Mouse (Mus musculus): ENCODE data around the gene Acbd3.
A peak's percentile ranks its signal among the peaks of the same experiment; 100 is the strongest.

Acbd3 gene

DNA sequence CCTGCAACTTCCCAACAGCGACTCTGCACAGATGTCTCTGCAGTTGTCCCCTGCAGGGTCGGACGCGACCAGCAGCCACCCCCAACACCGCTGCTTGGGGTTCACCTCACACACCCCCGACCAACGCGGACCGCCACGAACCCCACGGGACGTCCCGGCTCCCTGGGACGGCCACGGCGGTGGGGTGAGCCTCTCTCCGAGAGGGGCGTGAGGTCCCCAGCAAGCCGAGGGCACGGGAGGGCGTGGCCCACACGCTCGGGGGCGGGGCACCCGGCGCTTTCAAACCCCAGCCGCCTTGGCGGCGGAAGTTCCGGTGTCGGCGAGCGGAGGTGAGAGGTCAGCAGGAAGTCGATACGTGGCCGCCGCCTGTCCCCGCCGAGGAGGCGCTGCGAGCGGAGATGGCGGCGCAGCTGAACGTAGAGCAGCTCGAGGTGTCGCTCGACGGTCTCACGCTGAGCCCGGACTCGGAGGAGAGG lies at the start of gene Acbd3:
Gene Acbd3, plus strand, starts transcription at position 340 of the 476 bp plus-strand sequence.
- DNase-seq (ENCODE audit: low read depth in 2 of 2, low spot score in 2 of 2): peak; percentile 82 to 83

DNA sequence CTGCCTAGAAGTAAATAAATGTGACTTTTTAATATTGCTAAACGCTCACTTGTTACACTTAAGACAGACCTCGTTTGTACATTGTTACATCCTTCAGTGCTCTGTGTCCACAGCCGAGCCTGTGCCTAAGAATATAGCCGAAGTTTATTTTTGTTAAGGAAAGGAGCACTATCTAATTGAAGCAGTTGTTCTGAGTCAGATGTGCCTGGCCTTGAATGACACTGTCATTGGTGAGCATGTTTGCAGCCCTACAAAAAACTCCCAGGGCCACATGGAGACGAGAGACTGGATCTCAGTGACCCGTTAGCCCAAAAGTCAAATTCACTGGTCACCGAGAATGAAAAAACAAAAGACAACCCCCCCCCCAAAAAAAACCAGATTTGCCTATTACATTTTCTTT lies 34.6 kb upstream of the Acbd3 start:
- no peak for DNase-seq (ENCODE audit: low read depth in 2 of 2, low spot score in 2 of 2)

DNA sequence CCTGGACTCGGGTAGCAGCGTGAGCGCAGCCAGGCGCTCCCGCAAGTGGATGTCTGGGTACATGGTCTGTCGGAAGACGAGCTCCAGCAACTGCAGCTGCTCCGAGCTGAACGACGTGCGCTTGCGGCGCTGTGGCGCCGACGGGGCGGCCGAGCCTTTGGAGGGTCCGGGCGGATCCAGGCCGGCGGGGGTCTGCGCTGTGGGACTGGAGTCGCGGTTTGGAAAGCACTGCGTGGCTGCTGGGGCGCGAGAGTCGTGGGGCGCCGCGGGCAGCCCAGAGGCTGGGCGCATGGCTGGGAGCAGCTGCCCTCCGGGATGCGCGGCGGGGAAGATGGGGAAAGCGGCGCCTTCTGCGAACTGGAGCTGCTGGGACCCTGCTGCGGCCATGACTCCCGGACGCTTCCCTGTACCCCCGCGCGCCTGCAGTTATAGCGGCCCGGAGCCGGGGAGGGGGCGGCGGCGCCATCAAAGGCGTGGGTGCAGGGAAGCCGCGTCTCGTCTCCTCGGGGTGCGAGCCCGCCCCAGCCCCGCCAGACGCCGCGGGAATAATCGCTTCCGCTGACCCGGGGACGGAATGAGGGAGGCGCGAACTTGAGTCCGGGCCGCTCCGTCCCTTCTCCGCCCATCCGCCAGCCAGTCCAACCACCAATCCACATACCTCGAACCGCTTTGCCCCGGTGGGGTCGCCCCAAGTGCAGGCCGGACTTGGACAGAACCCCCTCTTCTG lies 29.1 kb upstream of the Acbd3 start, which contains the start of gene Mixl1:
Gene Mixl1, minus strand, starts transcription at position 409 of the 727 bp plus-strand sequence.
- no peak for DNase-seq (ENCODE audit: low read depth in 2 of 2, low spot score in 2 of 2)

DNA sequence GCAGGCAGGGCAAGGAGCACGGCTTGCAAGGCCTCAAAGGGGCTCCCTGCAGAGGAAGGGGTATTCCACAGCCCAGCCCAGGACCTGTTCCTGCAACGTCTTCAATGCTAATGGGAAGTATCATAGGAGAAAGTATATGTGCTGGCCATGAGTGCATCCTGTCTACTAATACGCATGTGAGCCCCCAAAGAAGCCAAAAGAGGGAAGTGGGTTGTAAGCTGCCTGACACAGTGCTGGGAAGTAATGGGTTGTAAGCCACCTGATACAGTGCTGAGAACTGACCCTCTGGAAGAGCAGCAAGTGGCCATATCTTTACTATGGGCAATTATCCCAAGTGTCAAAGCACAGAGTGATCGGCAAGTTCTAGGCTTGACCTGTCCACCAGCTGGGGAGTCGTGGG lies 27.8 kb upstream of the Acbd3 start:
- DNase-seq (ENCODE audit: low read depth in 2 of 2, low spot score in 2 of 2): no peak

DNA sequence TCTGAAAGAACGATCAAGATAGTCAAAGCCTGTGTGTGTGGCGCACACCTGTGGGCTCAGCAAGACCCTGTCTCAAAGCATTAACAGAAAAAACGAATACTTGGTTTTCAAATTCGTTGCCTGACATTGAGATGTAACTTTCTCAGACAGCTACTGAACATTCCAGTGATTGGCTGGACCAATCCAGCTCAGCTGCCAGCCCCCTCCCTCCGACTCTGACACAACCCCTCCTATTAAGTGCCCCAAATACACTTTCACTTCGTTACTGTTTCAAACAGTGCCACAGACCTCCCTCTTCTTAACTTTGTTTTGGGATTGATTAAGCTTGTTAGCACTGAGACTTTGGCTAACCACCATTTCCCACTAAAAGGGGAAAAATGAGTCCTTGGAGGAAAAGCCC lies 22.4 kb upstream of the Acbd3 start:
- no peak for DNase-seq (ENCODE audit: low read depth in 2 of 2, low spot score in 2 of 2)

DNA sequence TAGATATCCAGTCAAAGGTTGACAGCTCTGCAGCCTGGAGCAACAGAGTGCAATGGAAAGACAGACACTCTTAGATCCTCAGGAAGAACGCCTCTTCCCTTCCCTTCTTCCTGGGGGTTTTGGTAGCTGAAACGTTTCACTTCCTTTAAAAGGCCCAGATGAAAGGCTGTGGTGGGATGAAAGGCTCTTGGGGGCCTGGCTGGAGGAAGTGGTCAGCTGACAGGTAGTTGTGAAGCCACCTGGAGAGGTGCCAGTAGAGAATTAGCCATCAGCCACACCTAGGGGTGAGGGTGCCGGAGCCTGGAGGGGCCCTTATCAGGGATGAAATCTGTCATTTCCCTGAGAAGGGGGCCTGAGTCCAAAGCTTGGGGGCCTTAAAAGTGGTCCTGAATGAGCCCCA lies 18.5 kb upstream of the Acbd3 start:
- no peak for DNase-seq (ENCODE audit: low read depth in 2 of 2, low spot score in 2 of 2)

DNA sequence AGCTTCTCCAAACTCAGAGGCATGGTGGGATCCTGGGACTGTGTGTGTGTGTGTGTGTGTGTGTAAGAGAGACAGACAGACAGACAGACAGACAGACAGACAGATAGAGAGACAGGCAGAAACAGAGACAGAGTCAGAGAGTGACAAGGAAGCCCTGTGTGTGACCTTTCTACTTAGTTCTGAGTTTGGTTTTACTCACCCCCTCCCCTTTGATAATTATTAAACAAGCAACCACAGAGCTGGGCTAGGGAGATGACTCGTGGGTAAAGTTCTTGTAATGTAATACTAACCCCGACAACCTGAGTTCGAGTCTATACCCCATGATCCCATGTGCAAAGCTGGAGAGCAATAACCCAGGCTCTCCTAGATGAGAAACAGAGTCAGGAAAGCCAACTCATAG lies 18.0 kb upstream of the Acbd3 start:
- DNase-seq (ENCODE audit: low read depth in 2 of 2, low spot score in 2 of 2): no peak

DNA sequence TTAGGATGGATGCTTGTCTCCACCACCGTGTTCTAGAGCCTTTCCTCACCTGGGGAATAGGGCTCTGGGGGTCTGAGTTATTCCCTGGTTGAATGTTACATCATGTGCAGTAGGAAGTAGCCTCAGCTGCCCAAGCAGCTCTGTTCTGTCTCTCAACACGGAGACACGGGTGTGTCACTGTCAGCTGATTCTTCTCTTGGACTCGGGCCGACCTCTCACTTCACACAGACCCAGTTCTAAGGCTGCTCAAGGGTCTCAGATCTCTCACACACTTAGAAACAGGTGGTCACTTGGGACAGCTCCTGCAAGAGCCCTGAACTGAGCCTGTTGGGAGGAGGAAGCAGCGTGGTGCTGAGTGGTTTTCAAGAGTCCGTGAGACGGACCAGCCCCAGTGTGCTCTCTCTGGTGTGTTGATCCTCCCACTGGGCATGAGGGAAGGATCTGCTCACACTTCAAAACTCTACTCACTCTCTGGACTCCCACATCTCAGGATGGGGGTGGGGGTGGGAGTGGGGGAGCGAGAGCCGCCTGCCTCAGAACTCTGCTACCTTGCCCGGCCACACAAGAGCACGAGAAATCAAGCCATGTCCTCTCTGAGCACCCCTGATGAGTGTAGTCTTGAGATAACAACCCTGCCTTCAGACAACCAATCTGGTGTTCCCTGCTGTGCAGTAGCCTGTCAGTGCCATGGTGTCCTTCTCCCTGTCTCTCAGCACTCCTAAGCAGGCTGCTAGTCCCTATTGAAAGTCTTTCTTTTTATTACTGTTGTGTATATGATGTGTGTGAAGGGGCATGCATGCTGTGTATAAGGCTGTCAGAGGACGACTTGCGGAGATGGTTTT lies 16.7 kb upstream of the Acbd3 start:
- DNase-seq (ENCODE audit: low read depth in 2 of 2, low spot score in 2 of 2): no peak

DNA sequence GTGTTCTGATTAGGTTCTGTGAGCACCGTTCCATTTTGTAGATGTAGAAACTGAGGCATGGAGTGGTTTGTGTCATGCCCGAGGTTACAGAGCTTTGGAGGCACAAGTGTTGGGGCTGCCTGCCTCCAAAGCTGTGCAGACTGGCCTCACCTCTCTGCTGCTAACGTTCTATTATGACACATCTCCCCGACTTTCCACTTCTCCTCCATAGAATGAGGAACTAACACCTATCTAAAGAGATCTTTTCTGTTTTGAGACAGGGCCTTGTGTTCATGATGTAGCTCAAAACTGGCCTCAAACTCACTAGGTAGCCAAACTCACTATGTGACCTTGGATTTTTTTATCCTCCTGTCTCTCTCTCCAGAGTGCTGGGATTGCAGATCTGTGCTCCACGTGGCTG lies 7.1 kb upstream of the Acbd3 start:
- no peak for DNase-seq (ENCODE audit: low read depth in 2 of 2, low spot score in 2 of 2)

DNA sequence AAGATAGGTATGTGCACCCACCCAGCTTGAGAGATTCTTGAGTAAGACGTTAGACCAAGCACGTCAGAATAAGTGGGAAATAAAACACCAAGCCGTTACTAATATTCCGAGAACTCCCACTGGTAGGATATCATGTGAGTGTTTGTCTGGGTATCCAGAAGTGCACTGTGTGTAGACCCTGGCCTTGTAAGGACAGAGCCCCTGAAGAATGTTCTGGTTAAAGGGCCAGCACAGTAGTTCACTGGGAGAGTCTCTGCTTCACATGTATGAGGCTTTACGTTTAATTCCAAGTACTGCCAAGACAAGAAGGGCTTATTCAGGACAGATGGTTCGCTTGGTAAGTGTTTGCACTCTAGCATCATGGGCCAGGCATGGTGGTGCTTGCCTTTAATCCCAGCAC lies 6.4 kb upstream of the Acbd3 start:
- DNase-seq (ENCODE audit: low read depth in 2 of 2, low spot score in 2 of 2): no peak

DNA sequence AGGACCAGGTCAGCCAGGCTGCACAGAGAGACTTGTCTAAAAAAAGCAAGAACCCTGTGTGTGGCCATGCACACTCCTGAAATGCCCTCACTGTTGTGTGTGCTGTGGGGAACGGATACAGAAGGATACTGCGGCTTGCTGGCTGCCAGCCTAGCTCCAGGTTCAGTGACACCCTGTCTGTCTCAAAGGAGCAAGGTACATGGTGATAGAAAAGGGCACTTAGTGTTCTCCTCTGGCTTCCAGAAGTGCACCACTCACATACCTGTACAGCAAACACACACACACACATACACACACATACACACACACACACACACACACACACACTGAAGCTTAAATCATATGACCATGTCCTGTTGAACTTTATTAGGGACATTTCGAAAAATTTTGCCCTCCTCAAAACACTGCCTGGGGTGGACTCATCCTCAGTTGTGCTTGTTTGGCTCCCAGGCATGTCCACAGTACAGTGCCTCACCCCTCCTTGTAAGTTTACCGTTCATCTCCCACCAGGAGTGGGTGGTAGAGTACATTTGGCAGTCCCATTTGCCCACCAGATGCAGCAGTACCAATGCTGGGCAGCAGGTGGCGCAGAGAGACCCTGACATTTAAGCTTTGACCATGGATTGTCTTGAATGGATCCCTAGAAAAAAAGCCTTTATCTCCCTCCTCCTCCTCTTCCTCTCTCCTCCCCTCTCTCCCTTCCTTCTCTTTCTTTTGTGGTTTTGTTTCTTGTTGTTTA lies 5.7 kb upstream of the Acbd3 start:
- peak; percentile 83 to 89 for DNase-seq (ENCODE audit: low read depth in 2 of 2, low spot score in 2 of 2)

DNA sequence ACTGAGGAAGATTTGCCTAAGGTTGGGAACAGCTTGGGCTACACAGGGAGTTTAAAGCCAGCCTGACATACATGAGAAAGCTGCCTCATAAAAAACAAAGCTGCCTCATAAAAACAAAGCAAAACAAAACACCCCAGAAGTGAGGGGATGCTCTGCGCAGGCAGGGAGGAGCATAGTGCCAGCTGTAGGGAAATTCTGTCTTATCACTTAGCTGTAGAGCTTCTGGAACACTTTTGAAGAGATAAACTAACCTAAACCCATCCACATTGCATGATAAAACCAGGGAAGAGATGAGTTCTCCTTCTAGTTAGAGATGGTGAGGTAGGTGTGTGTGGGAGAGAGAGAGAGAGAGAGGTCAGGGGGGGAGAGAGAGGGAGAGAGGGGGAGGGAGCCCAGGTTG lies 3.2 kb upstream of the Acbd3 start:
- no peak for DNase-seq (ENCODE audit: low read depth in 2 of 2, low spot score in 2 of 2)

DNA sequence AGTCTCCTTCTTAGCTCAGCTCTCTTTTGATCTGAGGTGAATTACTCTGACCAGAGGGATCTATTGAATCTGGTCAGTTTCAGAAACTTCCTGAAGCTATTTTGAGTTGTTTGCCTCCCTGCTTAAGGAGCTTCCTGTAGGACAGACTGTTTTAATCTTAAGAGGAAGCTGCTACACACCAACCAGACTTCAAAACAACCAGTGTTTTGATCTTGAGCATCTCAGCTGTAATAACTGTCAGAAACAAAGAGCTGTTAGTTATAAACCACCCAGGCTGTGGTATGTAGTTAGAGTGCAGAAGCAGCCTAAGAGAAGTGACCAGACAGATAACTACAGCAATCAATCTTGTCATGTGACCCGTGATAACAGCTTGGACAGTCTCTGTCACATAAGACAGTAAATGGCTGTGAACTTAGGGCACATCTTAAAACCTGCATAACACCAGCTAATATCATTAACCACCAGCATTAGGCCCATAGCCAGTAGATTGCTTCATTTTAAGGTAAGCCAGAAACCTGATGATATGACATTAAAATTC lies 2.1 kb upstream of the Acbd3 start:
- DNase-seq (ENCODE audit: low read depth in 2 of 2, low spot score in 2 of 2): no peak

DNA sequence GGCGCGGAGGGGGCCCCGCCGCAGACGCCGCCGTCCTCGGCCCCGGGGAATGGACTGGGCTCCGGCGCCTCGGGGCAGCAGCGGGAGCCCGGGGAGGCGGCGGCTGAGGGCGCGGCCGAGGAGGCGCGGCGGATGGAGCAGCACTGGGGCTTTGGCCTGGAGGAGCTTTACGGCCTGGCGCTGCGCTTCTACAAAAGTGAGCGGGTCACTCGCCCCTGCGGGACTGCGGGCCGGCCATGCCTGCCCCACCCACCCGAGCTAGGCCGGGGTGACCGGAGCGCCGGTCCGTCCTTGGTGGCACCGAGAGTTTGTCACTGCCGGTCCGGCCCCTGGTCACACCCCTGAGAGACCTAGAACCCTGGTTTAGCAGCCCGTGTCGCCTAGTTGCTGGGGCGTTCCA lies 340 bp downstream of the Acbd3 start:
- no peak for DNase-seq (ENCODE audit: low read depth in 2 of 2, low spot score in 2 of 2)

DNA sequence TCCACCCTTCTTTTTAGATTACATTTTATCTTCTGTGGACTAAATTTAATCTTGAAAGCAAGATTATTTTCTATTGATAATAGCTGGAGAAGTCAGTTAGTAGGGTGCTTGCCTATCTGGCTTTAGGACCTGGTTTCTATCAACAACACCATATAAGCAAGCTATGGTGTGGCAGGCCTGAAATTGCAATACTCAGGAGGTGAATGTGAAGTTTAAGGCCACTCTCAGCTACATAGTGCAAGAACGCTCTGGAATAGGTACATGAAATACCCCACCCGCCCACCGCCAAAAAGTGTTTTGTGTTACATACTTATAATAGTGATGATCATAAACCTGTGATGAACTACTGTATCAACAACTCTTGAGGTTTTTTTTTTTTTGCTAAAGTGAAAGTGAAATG lies 3.4 kb downstream of the Acbd3 start:
- DNase-seq (ENCODE audit: low read depth in 2 of 2, low spot score in 2 of 2): no peak

DNA sequence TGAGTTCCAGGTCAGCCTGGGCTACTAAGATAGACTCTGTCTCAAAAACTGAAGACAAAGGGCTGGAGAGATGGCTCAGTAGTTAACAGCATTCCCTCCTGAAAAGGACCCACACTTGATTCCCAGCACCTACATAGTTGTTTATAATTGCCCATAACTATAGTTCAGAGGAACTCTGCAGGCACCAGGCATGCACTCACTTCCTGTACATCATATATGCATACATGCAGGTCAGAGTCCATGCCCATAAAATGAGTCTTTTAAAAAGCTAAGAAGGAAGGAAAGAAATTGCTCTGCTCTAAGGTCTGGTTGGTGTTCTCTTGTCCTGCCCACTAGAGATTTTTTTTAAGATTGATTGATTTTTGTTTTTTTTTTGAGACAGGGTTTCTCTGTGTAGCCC lies 22.0 kb downstream of the Acbd3 start:
- no peak for DNase-seq (ENCODE audit: low read depth in 2 of 2, low spot score in 2 of 2)

DNA sequence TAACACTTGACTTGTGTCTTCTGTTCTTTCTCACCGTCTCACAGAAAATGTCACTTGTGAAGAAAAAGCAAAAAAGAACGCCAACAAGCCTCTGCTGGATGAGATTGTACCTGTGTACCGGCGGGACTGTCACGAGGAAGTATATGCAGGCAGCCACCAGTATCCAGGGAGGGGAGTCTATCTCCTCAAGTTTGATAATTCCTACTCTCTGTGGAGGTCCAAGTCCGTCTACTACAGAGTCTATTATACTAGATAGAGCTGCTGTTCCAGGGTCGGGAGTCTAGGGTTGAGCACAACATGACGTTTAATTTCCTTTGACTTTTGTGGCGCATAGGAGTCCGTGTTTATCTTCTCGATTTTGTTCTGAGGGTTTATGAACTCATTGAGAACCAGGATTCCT lies 26.3 kb downstream of the Acbd3 start:
- DNase-seq (ENCODE audit: low read depth in 2 of 2, low spot score in 2 of 2): no peak

DNA sequence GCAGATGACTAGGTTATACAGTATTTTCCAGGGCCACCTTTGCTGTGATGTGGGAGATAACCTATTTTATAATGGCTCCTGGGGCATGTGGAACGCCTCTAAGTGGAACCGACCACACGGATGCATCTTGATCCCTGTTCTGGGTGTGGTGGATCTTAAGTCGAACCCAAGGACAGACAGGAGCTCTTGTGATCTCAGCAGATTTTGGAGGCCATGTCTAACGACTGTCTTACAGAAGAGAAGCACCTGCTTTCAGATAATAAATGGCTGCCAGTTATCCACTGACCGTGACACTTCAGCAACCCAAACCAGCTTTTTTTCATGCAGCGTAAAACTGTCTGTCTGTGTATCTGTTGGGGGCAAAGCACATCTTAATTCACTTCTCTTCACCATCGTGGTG lies 28.5 kb downstream of the Acbd3 start:
- no peak for DNase-seq (ENCODE audit: low read depth in 2 of 2, low spot score in 2 of 2)

DNA sequence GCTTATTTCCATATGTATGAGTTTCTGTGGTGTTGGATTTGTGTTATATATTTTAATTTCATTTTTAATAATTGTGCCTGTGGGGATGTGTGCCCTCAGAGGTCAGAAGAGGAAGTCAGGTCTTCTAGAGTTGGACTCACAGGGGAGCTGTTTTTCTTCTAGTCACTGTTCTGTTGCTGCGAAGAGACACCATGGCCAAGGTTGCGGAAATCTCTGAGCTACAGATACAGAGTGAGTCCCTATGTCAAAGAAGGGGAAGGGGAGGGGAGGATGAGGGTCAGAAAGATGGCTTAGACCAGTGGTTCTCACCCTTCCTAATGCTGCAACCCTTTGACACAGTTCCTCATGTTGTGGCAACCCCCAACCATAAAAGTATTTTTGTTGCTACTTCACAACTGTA lies 30.9 kb downstream of the Acbd3 start:
- no peak for DNase-seq (ENCODE audit: low read depth in 2 of 2, low spot score in 2 of 2)

DNA sequence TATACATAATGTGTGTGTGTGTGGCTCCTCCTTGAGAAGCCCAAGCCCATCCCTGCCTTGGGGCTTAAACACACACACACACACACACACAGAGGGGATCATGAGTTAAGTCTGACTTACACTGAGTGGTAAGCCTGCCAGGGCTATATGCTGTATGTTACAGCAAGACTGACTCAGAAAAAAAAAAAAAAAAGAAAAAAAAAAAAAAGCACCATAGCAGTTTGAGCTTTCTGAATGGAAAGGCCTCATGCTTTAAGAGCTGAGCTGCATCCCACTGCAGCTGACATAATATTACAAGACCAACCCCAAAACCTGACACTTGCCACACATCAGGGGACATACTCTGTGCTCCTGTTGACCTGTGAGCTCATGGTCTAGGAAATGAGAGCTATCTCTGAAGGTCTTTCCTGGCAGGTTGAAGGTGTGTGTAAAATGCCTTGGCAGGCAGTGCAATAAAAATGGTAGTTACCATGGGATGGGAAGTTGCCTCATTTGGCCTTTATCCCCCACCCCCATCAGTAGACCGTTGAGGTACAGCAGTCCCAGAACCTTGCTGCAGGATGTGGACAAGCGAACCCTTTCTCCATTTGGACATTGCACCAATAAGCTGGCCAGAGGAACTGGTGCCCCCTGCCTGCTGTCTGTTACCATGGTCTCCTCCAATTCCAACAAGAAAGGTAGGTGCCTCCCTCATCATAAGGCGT lies 31.6 kb downstream of the Acbd3 start:
- no peak for DNase-seq (ENCODE audit: low read depth in 2 of 2, low spot score in 2 of 2)

DNA sequence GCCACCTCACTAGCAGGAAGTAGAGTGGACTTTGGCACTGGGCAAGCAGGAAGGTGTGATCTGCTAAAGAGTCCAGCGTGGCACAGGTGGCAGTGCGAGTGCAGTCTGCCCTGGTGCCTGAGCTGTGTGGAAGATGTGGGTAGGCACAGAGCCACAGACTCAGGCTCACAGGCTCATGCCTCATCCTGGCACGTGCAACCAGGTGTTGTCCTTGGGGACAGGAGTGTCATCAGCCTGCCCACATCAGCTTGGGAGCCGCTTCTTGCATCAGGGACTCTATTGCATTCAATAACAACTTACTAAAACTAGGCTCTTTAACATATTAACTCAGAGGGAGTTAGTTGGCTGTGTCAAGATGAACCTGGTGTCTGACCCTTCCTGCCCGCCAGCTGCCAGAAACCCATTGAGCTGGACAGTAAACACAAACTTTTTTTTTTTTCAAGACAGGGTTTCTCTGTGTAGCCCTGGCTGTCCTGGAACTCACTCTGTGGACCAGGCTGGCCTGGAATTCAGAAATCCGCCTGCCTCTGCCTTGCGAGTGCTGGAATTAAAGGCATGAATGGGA lies 32.2 kb downstream of the Acbd3 start:
- DNase-seq (ENCODE audit: low read depth in 2 of 2, low spot score in 2 of 2): no peak

Measured in CD8-positive naive resting alpha-beta T cell, adult 2 months (primary cell).